Mouse (Mus musculus) T-helper 2 cell (primary cell): ENCODE data around the gene Kirrel3.

Source experiments
- in situ Hi-C: fragments of 300-600 bp; cut with MboI, MseI; formaldehyde crosslinking; loops from one replicate; pipeline ENCODE4 v1.15.1; 2025; ENCODE audit warnings: high pct_unique_total_duplicates

Kirrel3 gene

DNA sequence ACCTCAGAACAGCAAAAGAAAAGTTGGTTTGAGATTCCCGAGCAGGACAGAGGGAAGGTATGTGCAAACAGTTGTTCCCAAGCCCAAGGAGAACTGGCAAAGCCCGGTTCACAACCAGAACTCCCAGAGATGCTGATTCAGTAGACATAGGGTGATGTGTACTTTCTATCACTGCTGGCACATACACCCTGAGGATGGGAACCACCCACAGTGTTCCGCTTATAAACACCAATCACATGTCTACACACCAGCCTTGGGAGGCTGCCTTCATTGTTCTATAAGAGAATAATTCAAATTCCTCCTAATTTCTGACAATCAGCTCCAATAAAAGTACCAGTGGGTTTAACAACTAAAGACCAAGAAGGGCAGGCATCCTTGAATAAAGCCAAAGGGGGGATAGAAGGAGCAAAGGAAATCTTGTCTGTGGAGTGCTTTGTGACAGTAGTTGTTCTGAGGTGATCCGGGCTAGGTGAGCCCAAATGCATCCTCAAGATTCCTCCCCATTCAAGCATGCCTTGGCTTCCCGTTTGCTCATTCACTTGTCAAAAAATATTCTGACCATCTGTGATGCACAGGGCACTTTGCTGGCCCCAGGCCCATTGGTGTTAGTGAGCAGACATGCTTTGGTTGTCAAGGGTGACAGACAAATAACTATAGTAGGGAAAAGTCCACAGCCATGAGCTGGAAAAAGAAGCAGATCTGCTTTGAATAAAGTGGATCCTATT, 266.5 kb downstream of the Kirrel3 start:
- in situ Hi-C loops: no loop called here

DNA sequence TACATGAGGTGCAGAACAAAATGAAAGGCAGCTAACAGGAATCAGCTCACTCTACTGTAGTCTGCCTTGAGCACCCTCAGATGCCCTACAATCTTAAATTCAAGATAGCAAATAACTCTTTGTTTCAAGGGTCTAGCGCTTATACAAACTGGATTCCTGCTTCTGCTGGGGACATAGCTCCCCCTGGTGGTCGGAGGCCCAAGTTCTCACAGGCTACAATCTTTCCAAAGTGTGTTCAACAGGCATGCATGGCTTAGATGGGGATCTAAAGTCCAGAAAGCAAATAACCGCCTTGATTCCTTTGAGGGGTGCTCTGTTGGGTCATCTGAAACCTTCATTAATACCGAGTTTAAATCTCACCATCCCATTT, 267.1 kb downstream of the Kirrel3 start:
- in situ Hi-C loops: no loop called here

DNA sequence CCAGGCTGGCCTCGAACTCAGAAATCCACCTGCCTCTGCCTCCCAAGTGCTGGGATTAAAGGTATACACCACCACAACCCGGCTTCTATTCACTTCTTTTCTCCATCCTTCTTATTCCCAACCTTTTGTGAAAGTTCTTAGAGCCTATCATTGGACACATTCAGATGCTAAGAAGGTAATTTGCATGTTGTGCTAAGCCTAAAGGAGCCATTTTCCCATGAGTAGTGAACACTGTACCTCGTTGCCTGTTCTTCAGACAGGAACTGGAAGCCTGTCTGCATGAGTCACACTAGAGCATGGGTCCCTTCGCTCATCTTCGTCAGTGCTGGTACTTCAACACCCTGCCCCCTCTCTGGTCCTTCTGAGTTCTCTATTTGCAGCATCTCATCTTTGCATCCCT, 268.2 kb downstream of the Kirrel3 start:
- in situ Hi-C loops: no loop called here

DNA sequence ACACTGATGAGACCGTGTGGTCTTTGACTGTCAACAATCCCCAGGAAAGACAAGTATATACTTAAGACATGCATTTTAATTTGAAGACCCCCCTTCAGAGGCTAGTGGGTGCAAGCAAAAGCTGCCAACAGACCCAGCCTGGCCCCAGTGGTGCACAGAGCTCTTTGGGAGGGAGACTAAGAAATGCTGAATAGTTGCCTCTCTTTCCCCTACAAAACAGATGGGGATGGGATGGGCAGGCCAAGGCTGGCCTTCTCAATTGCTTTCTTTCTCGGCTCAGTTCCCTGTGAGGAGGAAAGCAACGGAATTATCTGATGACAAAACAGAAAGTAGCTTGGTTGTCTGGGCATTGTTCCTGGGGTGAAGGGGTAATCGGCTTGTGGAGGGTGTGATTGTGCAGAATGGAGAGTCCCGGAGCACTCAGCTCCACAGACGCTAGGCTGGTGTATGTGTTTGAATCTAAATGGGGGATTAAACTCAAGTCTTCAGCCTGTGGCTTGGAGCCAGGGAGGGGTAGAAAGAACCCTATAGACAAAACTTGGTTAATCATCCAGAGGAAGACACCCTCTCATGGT, 268.9 kb downstream of the Kirrel3 start:
- in situ Hi-C loops: no loop called here

DNA sequence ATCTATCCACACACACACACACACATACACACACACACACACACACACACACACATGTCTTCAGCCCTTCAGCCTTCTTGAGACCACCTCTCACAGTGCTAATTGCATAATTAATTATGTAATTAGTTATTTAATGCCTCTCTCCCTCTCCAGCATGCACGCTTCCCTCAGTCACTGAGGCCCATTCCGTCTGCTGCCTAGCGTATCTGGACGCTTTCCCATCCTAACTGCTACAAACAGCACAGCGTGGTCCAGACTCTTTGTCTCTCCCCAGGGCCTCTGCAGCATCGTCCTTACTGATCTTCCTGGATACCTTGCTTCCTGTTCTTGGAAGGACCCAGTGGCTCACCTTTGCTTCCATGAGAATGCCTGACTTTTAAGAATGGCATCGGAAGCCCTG, 270.4 kb downstream of the Kirrel3 start:
- in situ Hi-C loops: no loop called here

DNA sequence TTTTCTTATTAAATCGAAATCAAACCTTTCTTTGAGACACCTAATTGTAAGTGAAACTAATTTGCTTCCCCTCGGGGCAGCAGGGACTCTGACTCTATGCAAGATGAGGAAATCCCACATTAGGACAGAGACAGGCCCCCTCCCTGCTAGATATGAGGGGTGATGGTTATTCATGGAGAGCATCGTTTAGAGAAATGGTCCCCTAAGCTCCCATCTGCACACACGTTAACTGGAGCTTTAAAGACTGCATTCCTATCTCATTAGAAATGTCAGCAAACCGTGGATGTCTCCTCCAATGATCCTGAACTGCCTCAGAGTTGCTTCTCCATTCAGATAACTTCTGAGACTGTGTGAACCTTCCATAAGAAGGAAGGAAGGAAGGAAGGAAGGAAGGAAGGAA, 273.2 kb downstream of the Kirrel3 start:
- in situ Hi-C loops: no loop called here

DNA sequence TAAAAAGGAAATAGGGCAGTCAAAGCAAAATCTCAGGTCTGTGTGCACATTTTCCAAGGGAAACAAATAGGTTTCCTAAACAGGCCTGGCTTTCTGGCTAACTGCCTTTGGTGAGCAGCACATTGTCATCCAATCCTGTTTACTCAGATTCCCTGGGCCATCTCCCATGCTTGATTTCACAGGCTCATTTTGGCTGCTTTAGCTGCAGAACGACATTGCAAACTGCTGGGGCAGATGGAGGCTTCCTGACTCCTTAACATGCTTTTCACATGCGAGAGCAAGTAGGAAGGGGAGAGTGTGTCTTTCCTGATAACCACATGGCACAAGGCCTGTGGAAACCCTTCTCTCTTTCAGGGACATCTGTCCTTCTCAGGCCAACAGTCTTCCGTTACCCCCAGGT, 274.8 kb downstream of the Kirrel3 start:
- in situ Hi-C loops: no loop called here

DNA sequence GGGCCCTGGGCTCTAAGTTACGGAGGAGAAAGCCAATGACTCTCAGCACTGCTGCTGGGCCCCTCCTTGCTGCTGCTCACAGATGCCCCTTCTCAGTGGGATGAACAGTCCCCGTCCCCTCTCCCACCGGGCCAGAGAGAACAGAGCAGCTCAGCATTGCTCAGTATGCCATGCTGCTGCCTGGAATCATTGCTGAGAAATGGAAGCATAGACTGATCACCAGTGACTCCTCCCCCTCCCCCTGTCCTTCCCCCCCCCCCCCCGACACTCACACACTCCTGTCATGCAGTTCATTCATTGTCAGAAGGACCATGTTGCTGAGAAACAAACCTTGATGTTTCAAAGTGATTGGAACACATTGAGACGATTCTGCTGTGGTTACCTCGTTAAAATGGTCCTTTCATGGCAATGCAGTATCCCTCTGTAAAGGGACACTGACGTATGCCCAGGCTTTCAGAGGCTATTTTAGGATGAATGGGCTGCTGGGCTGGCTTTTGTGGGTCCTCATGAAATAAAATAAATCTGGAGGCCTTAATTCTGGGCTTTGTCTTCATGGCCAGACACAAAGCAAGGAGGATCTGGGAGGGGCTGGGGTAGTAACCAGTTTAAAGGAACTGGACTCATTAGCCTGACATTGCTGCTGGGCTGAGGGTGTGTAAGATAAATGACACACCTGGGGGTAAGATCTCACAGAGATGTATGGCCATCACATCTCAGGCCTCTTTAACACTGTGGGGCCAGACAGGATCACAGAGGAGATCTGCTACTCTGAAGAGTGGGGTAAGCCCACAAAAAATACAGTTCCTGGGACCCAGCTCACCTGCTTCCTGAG, 281.3 kb downstream of the Kirrel3 start:
- in situ Hi-C loops: no loop called here

DNA sequence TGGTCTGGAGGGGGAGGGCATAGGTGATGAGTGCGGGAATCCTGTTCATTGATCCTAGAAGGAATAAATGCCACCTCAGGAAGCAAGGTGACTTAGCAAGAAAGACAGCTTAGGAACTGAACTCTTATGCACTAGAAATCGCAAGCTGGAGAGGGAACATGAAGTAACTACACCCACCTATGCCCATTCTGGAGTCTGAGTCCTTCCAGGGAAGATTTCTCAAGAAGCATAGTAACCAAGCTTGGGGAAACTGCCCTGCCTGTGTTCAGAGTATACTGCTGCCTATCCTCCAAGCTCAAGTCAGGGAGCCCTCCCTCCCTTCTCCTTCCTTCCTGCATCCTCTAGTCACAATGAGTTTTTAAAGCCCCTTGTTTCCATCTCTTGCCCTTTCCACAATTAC, 283.3 kb downstream of the Kirrel3 start:
- in situ Hi-C loops: no loop called here

DNA sequence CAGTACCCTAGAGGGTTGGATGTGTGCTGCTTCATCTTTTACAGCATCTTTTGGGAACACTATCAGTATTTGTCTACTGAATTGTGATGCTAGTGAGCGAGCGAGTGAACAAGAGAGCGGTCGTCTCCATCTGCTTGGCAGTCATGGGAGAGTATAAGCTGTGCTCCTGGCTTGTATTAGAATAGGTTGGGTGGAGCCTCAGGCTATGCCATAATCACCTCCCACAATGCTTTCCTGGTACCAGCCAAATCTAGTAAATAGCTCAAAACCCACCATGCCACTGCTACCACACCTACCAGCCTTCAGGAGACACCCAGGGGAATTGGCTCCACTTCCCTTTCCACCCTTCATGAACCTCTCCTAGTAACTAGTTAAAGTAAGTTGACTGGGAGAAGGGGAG, 285.3 kb downstream of the Kirrel3 start:
- in situ Hi-C loops: no loop called here

DNA sequence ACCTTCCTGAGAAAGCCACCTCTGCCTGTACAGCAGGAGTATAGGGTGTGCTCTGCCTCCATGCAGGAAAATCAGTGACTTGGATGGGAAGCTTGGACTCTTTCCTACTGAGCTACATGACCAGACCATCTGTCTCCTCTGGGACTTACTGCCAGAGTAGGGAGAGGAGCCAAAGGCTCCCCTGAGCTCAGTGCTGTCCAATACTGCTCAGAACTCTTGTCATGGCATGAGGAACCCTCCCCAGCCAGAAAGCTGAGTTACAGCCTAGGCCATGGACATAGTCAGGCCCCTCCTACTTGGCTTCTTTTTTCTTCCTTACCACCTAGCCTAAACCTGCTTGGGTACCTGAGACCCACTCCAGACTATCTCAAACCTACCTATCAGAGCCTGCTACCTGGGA, 285.7 kb downstream of the Kirrel3 start:
- in situ Hi-C loops: no loop called here

DNA sequence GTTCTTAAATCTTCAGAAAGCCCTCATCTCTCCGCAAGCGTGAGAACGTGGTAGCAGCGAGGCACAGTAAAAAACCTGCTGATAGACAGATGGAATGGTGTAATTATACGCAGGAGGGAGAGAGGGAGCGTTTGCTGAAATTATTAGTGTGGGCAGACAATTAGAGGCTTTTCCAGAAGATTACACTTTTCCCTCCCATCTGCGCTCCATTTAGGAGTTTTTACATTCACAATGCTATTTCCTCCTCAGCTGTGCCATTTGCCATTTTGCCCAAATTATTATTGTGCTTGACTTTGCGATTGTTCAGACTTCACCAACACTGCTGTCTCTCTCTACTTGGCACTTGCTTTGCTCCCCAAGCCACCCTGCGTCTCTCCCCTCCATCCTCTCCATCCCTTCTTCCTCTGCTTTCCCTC, 286.3 kb downstream of the Kirrel3 start:
- in situ Hi-C loops: no loop called here

DNA sequence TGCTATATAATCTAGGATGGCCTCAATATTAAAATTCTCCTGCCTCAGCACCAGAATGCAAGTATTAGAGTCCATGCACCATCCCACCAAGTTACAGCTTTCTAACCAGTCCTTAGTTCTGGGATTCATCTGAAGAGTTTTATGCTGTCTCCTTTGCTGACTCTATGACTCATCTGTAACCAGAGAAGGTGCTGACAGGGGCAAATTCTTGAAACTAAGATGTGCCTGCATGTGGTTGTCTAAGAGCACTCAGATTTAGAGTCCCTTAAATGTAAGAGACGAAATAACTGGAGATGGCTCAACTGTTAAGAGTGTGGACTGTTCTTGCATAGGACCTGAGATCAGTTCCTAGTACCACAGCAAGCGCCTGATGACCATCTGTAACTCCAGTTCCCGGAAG, 295.7 kb downstream of the Kirrel3 start:
- in situ Hi-C loops: no loop called here

DNA sequence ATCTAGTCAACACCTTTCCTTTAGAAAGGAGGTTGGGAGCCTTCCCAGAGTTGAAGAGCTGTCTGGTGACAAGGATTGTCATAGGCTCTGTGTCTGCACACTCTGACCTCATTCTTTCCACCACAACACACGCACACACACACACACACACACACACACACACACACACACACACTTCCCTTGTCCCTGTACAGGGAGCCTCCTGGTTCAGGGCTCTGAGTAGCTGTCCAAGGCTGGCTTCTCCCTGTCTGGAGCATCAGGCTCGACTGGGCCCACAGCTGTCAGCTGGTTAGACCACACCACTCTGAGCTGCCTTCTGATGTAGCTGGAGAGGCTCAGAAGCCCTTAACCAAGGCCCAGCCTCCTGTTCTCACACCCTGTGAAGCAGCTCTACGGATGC, 302.2 kb downstream of the Kirrel3 start:
- in situ Hi-C loops: no loop called here

DNA sequence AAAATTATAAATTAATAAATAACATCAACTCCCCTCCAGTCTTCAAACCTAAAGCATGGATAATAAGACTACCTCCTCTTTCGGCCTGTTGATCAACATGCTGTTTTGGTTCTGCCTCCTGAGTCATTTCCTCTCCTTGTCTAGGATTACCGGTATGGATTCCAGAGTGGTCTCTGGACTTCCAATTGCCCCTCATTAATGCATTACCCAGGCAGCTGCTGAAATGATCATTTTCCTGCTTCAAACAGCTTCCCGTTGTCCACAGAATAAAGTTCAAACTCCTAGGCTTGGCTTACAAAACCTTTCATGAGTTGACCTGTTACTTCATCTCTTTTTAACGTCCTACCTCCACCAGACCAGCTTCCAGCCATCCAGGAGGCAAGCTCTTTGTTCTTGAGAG, 309.5 kb downstream of the Kirrel3 start:
- in situ Hi-C loops: no loop called here

DNA sequence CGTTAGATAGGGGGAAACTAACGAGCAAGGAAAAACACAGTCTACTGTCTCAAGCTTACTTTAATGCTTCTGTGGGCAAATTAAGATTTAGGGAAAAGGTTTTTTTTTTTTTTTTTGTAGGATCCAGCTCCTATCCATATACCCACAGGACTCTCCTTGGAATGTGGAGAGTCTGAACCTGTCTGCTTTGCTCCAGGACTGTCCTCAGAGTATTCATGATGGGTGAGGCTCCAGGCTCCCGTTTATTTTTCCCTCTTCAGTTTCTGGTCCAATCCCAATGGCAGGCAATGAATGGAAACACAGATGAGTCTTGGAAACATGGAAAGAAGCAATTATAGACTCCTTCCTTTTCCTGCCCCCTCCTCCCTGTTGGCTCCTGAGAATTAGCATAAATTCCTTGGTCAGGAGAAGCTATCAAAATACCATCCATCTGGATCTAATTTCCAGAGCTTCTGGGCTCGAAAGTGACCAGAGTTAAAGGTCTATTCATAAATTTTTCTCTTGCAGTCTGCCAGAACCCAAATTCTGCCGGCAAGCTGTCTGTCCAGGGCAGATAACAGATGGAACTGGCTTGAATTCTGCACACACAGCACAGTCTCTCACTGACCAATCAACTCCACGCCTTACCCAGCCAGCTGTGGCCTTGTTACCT, 312.1 kb downstream of the Kirrel3 start:
- in situ Hi-C loops: no loop called here

DNA sequence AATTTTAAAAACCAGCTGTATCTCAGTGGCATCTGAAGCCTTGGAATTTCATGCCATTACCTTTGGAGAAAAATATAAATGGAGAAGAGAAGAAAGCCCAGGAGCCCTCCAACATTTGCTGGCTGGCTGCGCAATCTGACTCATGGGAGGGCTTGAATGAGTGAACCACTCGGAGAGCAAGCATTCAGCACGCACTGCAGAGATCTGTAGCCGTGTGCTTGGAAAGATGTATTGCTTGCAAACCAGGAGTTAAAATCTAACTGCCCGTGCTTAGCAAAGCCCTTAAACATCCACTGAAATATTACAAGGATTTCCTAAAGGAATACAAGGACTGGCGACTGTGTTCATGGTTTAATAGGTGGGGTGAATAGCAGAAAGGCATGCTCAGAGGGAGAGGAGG, 316.0 kb downstream of the Kirrel3 start:
- in situ Hi-C loops: no loop called here

DNA sequence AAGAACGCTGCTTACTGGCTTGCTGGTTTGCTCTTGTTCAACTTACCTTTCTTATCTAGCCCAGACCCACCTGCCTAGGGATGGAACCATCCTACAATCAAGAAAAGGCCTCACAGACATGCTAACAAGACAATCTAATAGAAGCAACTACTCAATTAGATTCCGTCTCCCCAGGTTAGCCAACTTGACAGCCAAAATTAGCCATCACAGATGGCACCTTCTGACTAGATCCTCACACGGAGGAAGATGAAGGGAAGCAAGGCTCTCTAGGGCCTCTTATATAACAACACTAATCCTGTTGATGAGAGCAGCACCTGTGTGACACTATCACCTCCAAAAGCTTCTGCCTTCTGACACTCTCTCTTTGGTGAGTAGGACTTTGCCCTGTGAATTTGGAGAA, 321.2 kb downstream of the Kirrel3 start:
- in situ Hi-C loops: no loop called here

DNA sequence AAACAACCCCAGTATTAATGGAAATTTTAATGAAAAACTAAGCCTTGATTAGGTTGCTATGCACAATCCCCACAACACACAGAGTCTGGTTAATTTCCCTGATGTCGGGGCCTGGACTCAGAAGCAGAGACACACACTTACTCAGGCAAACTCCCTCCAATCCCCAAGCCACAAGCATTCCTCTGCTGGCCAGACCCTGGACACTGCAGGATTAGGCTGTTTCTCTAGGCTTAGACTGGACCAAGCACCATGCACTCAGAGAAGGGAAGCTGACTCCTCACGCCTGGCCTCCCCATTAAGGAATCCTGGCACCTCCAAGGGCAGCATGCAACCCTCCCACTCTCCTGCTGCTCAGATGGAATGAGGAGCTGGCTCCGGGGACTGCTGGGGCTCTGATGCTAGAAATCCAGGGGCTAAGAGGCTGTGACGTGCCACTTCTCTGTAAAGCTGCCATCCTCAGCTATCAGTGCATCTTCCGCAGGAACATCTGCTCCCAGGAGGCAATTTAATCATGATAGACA, 324.4 kb downstream of the Kirrel3 start:
- in situ Hi-C loops: loop anchor here (10.0 kb wide), 1 partner anchor 1545 kb away; no protein-coding TSS in a partner anchor

DNA sequence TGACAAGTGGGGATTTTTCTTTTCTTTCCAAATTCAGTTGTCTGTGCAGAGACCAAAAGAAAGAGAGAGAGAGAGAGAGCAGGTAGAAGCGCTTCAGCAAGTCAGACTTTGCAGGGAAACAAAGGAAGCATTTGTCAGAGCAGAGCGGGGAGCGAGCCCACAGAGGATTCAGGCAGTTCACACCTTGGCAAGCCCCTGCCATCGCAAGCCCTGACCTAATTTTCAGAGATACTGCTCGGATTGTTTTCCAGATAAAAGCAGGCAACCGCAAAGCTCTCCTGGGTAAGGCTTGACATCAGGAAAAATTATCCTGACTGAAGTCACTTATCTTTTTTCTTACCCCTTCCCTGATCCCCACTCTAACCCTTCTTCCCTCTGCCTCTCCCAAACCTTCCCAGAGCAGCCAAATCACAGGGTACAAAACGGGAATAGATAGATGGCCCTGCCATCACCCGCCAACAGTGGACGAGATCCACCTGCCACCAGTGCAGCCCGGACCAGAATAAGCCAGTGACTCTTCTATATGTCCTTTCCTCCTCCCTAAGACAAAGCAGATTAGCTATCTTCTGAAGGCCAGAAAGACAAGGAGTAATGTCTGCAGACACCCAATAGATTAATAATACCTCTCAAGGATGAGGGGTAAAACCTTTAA, 332.8 kb downstream of the Kirrel3 start:
- in situ Hi-C loops: loop anchor here (10.0 kb wide), 1 partner anchor 1536 kb away; no protein-coding TSS in a partner anchor

DNA sequence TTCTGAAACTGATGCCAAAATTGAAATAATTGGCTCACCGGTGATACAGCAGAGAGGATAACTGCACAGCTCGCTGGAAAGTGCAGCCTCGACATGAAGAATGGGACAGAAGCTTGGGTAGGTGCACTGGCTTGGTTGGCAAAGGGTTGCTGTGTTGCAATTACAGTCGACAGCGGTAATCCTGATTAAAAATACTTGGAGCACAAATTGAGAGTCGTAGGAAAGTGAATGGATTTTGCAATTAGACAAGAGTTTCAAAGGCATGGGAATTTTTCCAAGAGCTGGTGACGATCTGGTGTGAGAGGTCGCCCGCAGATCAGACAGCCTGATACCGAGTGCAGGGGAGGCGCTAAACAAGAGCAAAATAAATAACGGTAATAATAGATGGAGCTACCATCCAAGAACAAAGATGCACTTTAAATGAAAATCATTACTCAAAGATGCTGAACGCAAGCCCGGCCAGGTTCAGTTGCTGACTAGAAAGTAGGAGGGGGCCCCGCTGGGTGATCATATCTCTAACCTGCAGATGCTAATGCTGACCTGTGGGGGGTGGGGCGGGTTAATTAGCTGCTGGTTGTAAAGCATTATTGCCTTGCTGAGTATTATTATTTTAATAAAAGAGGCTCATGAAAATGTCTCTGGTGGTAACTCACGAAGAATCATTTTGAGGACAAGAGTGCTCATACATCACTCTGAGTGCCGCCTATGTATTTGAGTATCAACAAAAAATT, 338.8 kb downstream of the Kirrel3 start:
- in situ Hi-C loops: no loop called here
